Mouse (Mus musculus) heart, adult 2 months (tissue): ENCODE data around the gene Tln1.

Experiments used
- CTCF ChIP-seq: fragments of 200-600 bp; IDR thresholded peaks from 2 replicates; pipeline ENCODE4 v1.8.1; 2022; ENCODE audit warnings: antibody characterized with exemption, mild to moderate bottlenecking, moderate library complexity
- EP300 ChIP-seq: fragments of 200-500 bp; IDR thresholded peaks from 2 replicates; pipeline ENCODE4 v1.6.1; 2011; ENCODE audit warnings: low read depth, low read length, control low read depth; ENCODE audit not compliant: insufficient read depth
- POLR2A ChIP-seq: fragments of 200-500 bp; IDR thresholded peaks from 2 replicates; pipeline ENCODE4 v1.6.1; 2011; ENCODE audit warnings: mild to moderate bottlenecking, low read depth, low read length, control low read depth; ENCODE audit not compliant: insufficient read depth

DNA sequence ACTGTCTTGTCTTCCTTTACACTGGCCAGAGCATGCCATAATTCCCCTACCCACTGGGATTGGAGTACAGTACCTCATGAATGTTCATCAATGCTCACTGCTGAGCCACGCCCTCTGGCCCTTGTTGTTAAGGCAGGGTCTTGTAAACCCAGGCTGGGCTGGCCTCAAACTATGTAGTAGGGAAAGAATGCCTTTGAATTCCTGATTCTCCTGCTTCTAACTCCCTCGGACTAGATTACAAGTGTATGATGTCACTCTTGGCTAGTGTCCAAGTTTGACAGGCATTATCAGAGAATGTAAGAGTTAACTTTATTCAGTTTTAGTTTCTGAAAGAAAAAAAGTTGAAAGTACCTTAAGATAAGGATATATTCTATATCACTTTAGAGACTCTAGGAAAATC is 1.7 kb upstream of the Tln1 start:
- TF ChIP-seq EP300 = 0 out of 2 replicates have a peak, but pooled peaks have one; percentile 39
- no peak for TF ChIP-seq POLR2A
- no peak for TF ChIP-seq CTCF
